Mouse (Mus musculus): ENCODE measurements at regions not wholly inside any gene's neighbourhood (a gene's known extent, or its start where the extent isn't known, plus 50 kb on each side); places are given as distances from the start of the nearest gene placed in this dataset.

DNA sequence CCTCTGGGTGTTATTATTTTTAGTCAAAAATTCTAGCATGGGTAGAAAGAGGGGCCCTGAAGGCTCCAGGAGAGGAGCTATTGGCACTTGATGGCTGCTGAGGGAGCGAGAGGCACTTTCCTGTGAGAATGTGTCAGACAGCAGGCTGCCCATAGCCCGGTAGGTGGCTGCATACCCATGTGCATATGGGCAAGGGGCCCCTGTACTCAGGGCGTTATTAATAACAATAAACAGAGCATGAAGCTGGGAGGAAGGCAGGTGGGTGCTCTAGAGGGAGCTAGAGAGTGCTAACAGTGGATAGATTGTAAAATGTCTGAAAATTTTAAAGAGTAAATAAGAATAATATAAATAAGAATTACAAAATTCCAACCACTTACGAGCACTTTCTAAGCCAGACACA is 98.2 kb downstream of the Hhipl2 start:
- DNase-seq (ENCODE audit: low spot score) (no peak), ATAC-seq (ENCODE audit: extremely low read depth, insufficient number of reproducible peaks, low FRiP score, poor library complexity, severe bottlenecking) (no peak)
- no peaks in the 10 kb centered on the region for H3K4me1 ChIP-seq (ENCODE audit: insufficient read depth, low read depth, low read length)
- no peaks in the 10 kb centered on the region for H3K27me3 ChIP-seq (ENCODE audit: insufficient read depth, low read length)
- peaks cover 3% of the 10 kb centered on the region; the same call in 1 of the 2 replicates for H3K9me3 ChIP-seq (replicated peaks)
- no peak overlapping the region for H3K4me3 ChIP-seq (ENCODE audit: low read depth, low read length)
- no peak for TF ChIP-seq GATA2 (IDR thresholded peaks at IDR 0.05; ENCODE audit: borderline replicate concordance, low read depth, low read length)
- TF ChIP-seq TAL1 (conservative IDR thresholded peaks at IDR 0.05; ENCODE audit: low read depth, low read length) = no peak
- no peak for TF ChIP-seq CTCF (IDR thresholded peaks at IDR 0.05; ENCODE audit: low read depth, low read length)
- TF ChIP-seq POLR2AphosphoS5 (IDR thresholded peaks at IDR 0.05; ENCODE audit: insufficient replicate concordance, low read depth, low read length) = no peak
- no peak for TF ChIP-seq GATA1 (IDR thresholded peaks at IDR 0.05; ENCODE audit: borderline replicate concordance, low read length)
- H3K36me3 ChIP-seq (replicated peaks) = no peaks in the 10 kb centered on the region

GRCm38 (mm10) chr1:183517236-183517635 is 99.2 kb downstream of the Hhipl2 start:
- Histone ChIP-seq H3K4me1 (ENCODE audit: insufficient read depth, low read depth, low read length) (no peaks in the 10 kb centered on the region), H3K4me3 (ENCODE audit: low read depth, low read length) (no peak overlapping the region), H3K27me3 (ENCODE audit: insufficient read depth, low read length) (no peaks in the 10 kb centered on the region), H3K9me3 (replicated peaks) (peaks cover 7% of the 10 kb centered on the region), H3K36me3 (replicated peaks) (no peaks in the 10 kb centered on the region)
- ATAC-seq (ENCODE audit: extremely low read depth, insufficient number of reproducible peaks, low FRiP score, poor library complexity, severe bottlenecking) = no peak
- DNase-seq (ENCODE audit: low spot score) = no peak
- TF ChIP-seq POLR2AphosphoS5 (IDR thresholded peaks at IDR 0.05; ENCODE audit: insufficient replicate concordance, low read depth, low read length) (no peak), CTCF (IDR thresholded peaks at IDR 0.05; ENCODE audit: low read depth, low read length) (no peak), TAL1 (conservative IDR thresholded peaks at IDR 0.05; ENCODE audit: low read depth, low read length) (no peak), GATA2 (IDR thresholded peaks at IDR 0.05; ENCODE audit: borderline replicate concordance, low read depth, low read length) (no peak)

DNA sequence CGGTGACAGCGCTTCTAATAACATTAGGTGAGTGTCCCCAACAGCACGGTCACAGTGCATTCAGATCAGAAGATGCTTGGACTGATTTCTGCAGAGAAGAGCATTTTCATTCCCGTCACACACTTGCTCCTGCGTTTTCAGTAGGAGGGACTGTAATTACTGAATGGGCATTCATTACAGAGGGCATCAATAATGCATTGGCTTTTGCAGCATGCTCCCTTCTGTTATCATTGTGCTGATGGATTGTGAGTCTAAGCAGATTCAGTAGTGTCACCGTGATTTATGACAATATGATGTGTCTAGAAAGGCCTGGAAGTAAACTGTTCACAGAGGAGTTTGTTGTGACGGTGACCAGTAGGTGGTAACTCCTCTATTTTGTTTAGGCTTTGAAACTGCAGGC is 103.6 kb downstream of the Hhipl2 start:
- H3K27me3 ChIP-seq (ENCODE audit: insufficient read depth, low read length) = no peaks in the 10 kb centered on the region
- ATAC-seq (ENCODE audit: extremely low read depth, insufficient number of reproducible peaks, low FRiP score, poor library complexity, severe bottlenecking) (no peak), DNase-seq (ENCODE audit: low spot score) (no peak)
- no peaks in the 10 kb centered on the region for H3K4me1 ChIP-seq (ENCODE audit: insufficient read depth, low read depth, low read length)
- TF ChIP-seq CTCF (IDR thresholded peaks at IDR 0.05; ENCODE audit: low read depth, low read length) = no peak
- no peaks in the 10 kb centered on the region for H3K36me3 ChIP-seq (replicated peaks)
- H3K9me3 ChIP-seq (replicated peaks) = peaks cover 21% of the 10 kb centered on the region
- no peak overlapping the region for H3K4me3 ChIP-seq (ENCODE audit: low read depth, low read length)

DNA sequence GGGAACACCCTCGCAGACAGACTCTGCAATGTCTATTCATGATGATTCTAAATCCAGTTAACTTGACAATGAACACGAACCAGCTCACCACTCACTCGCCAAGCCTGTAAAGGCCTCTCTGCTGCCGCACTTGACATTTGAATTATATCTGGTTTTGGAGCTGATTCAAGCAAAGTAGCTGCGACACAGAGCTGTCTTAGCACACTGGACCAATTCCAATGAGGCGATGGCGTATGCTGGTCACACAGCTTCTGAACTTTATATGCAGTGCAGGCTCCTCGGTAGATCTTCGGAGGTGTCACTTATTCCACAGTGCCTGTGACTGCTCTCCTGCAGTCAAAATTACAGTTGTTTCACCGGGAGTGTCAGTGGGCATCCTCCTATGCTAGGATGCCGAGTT is 115.4 kb downstream of the Hhipl2 start:
- no peak for ATAC-seq (ENCODE audit: extremely low read depth, insufficient number of reproducible peaks, low FRiP score, poor library complexity, severe bottlenecking)
- no peaks in the 10 kb centered on the region for H3K36me3 ChIP-seq (replicated peaks)
- DNase-seq (ENCODE audit: low spot score) = no peak
- H3K4me3 ChIP-seq (ENCODE audit: low read depth, low read length) = no peak overlapping the region
- H3K27me3 ChIP-seq (ENCODE audit: insufficient read depth, low read length) = no peaks in the 10 kb centered on the region
- TF ChIP-seq TAL1 (conservative IDR thresholded peaks at IDR 0.05; ENCODE audit: low read depth, low read length) = no peak
- no peak for TF ChIP-seq GATA2 (IDR thresholded peaks at IDR 0.05; ENCODE audit: borderline replicate concordance, low read depth, low read length)
- TF ChIP-seq POLR2AphosphoS5 (IDR thresholded peaks at IDR 0.05; ENCODE audit: insufficient replicate concordance, low read depth, low read length) = no peak
- no peak for TF ChIP-seq CTCF (IDR thresholded peaks at IDR 0.05; ENCODE audit: low read depth, low read length)
- TF ChIP-seq GATA1 (IDR thresholded peaks at IDR 0.05; ENCODE audit: borderline replicate concordance, low read length) = no peak
- H3K9me3 ChIP-seq (replicated peaks) = peaks cover 19% of the 10 kb centered on the region
- no peaks in the 10 kb centered on the region for H3K4me1 ChIP-seq (ENCODE audit: insufficient read depth, low read depth, low read length)

DNA sequence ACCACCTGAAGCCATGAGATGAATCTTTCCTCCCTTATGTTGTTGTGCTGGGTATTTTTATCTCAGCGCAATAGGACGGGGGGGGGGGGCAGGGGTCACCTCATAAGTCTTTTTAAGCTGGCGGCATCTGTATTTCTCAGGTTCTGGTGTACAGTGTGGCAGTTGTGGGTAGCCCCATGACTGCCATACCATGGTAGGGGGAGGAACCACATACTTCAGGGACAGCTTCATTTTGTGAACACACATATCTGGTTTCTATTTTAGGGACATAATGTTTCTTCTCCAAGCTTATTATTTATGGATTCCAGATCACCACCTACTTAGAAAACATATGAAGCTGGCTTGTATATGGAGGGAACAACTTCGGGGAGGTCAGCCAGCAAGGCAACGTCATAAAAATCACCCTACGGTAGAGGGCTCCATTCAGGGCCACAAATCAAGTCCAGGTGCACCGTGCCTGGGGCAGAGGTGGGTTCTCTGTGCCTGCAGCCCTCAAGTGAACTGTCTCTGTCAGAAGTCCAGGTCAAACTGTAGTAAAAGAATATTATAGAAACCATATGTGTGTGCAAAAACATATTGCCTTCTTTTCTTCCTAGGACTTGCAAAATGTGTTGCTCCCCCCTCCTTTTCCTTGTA is 130.9 kb downstream of the Hhipl2 start:
- H3K4me1 ChIP-seq (ENCODE audit: insufficient read depth, low read depth, low read length) = no peaks in the 10 kb centered on the region
- no peak for TF ChIP-seq POLR2AphosphoS5 (IDR thresholded peaks at IDR 0.05; ENCODE audit: insufficient replicate concordance, low read depth, low read length)
- no peak for TF ChIP-seq GATA2 (IDR thresholded peaks at IDR 0.05; ENCODE audit: borderline replicate concordance, low read depth, low read length)
- no peak for TF ChIP-seq GATA1 (IDR thresholded peaks at IDR 0.05; ENCODE audit: borderline replicate concordance, low read length)
- TF ChIP-seq CTCF (IDR thresholded peaks at IDR 0.05; ENCODE audit: low read depth, low read length) = no peak
- no peak for TF ChIP-seq TAL1 (conservative IDR thresholded peaks at IDR 0.05; ENCODE audit: low read depth, low read length)
- no peak for DNase-seq (ENCODE audit: low spot score)
- peaks cover 58% of the 10 kb centered on the region for H3K9me3 ChIP-seq (replicated peaks)
- H3K4me3 ChIP-seq (ENCODE audit: low read depth, low read length) = no peak overlapping the region
- H3K36me3 ChIP-seq (replicated peaks) = no peaks in the 10 kb centered on the region
- ATAC-seq (ENCODE audit: extremely low read depth, insufficient number of reproducible peaks, low FRiP score, poor library complexity, severe bottlenecking) = no peak
- H3K27me3 ChIP-seq (ENCODE audit: insufficient read depth, low read length) = no peaks in the 10 kb centered on the region

DNA sequence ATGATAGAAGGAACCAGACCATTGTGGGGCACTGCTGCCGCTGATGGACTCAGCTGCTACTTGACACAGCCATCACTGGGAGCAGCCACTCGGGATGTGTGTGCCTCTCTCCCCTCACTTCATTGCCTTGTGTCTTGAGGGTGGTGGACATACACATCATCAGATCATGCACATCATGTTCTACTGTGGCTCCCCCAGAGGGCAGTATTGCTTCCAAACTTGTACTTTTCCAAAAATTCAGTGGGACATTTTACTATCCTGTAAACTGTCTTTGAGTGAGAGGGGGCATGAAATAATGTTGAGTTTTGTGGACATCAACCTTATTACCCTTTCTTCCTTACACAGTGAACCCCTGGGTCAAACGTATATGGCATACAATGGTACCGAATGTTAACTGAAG is 134.6 kb downstream of the Hhipl2 start:
- ATAC-seq (ENCODE audit: extremely low read depth, insufficient number of reproducible peaks, low FRiP score, poor library complexity, severe bottlenecking) = no peak

More for the DNA sequence above, 134.6 kb downstream of the Hhipl2 start:
- no peak for DNase-seq (ENCODE audit: low spot score)
- Histone ChIP-seq H3K4me3 (ENCODE audit: low read depth, low read length) (no peak overlapping the region), H3K4me1 (ENCODE audit: insufficient read depth, low read depth, low read length) (no peaks in the 10 kb centered on the region), H3K9me3 (replicated peaks) (peaks cover 56% of the 10 kb centered on the region), H3K36me3 (replicated peaks) (no peaks in the 10 kb centered on the region), H3K27me3 (ENCODE audit: insufficient read depth, low read length) (no peaks in the 10 kb centered on the region)
- no peak for TF ChIP-seq CTCF (IDR thresholded peaks at IDR 0.05; ENCODE audit: low read depth, low read length)
- TF ChIP-seq GATA2 (IDR thresholded peaks at IDR 0.05; ENCODE audit: borderline replicate concordance, low read depth, low read length) = no peak
- no peak for TF ChIP-seq POLR2AphosphoS5 (IDR thresholded peaks at IDR 0.05; ENCODE audit: insufficient replicate concordance, low read depth, low read length)
- TF ChIP-seq TAL1 (conservative IDR thresholded peaks at IDR 0.05; ENCODE audit: low read depth, low read length) = no peak
- TF ChIP-seq GATA1 (IDR thresholded peaks at IDR 0.05; ENCODE audit: borderline replicate concordance, low read length) = no peak
